Mouse (Mus musculus) E14TG2a.4 (cell line): ENCODE data around the gene Palm3.

Source experiments
- H3K27me3 ChIP-seq: 2 replicates; pipeline ENCODE4 v1.6.1; 2014; ENCODE audit warnings: low read length, control low read depth; ENCODE audit not compliant: insufficient read depth
- H3K36me3 ChIP-seq: 2 replicates; pipeline ENCODE4 v1.6.1; 2014; ENCODE audit warnings: low read length, control low read depth; ENCODE audit not compliant: insufficient read depth
- H3K4me1 ChIP-seq: replicated peaks from 2 replicates; pipeline ENCODE4 v1.6.1; 2014; ENCODE audit warnings: low read depth, low read length, control low read depth
- H3K4me3 ChIP-seq: replicated peaks from 2 replicates; pipeline ENCODE4 v1.5.1; 2014; ENCODE audit warnings: mild to moderate bottlenecking, low read length
- H3K9me3 ChIP-seq: 2 replicates; pipeline ENCODE4 v1.6.1; 2014; ENCODE audit warnings: low read length, control low read depth
- CTCF ChIP-seq: conservative IDR thresholded peaks from 2 replicates; pipeline ENCODE4 v1.5.1; 2014; ENCODE audit warnings: low read length
- NANOG ChIP-seq: IDR thresholded peaks from 2 replicates; pipeline ENCODE4 v1.6.1; 2014; ENCODE audit warnings: borderline replicate concordance, low read length, mixed read lengths
- POU5F1 ChIP-seq: IDR thresholded peaks from 2 replicates; pipeline ENCODE4 v1.6.1; 2014; ENCODE audit warnings: low read length, borderline replicate concordance

The Palm3 gene

DNA sequence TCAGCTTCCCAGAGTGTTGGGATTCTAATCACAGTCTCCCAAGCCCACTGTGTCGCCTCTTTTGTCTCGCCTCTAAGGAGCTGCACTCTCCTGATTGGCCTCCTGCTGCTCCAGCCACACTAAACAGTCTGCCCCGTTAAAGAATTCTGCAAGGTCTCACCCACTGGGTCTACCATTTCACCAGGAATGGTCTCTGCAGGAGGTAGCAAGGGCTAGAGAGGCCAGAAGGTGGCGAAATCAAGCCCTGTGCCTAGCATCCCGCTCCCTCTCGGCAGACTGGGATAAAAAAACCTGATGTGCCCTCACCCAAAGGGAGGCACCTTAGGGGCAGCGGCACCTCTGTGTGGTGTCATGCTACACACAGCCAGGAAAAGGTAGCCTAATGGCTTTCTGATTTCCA, 22.8 kb downstream of the Palm3 start:
- H3K4me1 ChIP-seq = peaks cover 58% of the 10 kb centered on the region
- no peak; the same call in 1 of the 2 replicates for TF ChIP-seq CTCF
- TF ChIP-seq NANOG = no peak
- H3K4me3 ChIP-seq = peak overlapping the region; percentile 73
- H3K9me3 ChIP-seq = no peaks in the 10 kb centered on the region
- peaks cover 58% of the 10 kb centered on the region for H3K27me3 ChIP-seq
- no peaks in the 10 kb centered on the region for H3K36me3 ChIP-seq

GRCm38 (mm10) chr8:84044900-84045299, 23.6 kb downstream of the Palm3 start, which contains the start of gene Rln3:
TSS of gene Rln3 (minus strand) at chr8:84045000.
- Histone ChIP-seq H3K4me3 (peak within 1 kb of the TSS; percentile 73), H3K4me1 (peaks cover 52% of the 10 kb centered on the region), H3K36me3 (no peaks in the 10 kb centered on the region), H3K27me3 (peaks cover 58% of the 10 kb centered on the region), H3K9me3 (no peaks in the 10 kb centered on the region)
- TF ChIP-seq NANOG = no peak
- no peak for TF ChIP-seq POU5F1
- TF ChIP-seq CTCF = no peak

- Histone ChIP-seq H3K36me3 (no peaks in the 10 kb centered on the region), H3K4me1 (peaks cover 41% of the 10 kb centered on the region)
- TF ChIP-seq POU5F1 (no peak), NANOG (no peak), CTCF (peak; percentile 14; the same call in 1 of the 2 replicates)
These were observed 25.2 kb downstream of the Palm3 start for GRCm38 (mm10) chr8:84046505-84046904.

DNA sequence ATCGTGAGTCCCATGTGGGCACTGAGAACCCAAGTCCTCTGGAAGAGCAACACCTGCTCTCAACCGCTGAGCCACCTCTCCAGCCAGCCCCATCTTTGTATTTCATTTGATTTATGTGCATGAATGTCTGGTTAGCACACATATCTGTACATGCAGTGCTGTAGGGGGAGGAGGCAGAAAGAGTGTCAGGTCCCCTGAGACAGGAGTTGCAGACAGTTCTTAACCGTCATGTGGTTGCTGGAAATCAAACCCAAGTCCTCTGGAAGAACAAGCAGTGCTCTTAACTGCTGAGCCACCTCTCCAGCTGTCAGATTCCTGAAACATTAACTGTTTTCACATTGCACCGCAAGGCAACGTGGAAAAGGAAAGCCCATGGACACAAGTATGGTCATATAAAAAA, 26.9 kb downstream of the Palm3 start:
- no peaks in the 10 kb centered on the region for H3K36me3 ChIP-seq
- H3K4me1 ChIP-seq = peaks cover 24% of the 10 kb centered on the region
- peaks cover 34% of the 10 kb centered on the region for H3K27me3 ChIP-seq
- no peak overlapping the region for H3K4me3 ChIP-seq
- H3K9me3 ChIP-seq = no peaks in the 10 kb centered on the region
- TF ChIP-seq NANOG (no peak), POU5F1 (no peak), CTCF (no peak)

More at GRCm38 (mm10) chr8:84046505-84046904, 25.2 kb downstream of the Palm3 start:
- H3K4me3 ChIP-seq = no peak overlapping the region
- no peaks in the 10 kb centered on the region for H3K9me3 ChIP-seq
- peaks cover 51% of the 10 kb centered on the region for H3K27me3 ChIP-seq

DNA sequence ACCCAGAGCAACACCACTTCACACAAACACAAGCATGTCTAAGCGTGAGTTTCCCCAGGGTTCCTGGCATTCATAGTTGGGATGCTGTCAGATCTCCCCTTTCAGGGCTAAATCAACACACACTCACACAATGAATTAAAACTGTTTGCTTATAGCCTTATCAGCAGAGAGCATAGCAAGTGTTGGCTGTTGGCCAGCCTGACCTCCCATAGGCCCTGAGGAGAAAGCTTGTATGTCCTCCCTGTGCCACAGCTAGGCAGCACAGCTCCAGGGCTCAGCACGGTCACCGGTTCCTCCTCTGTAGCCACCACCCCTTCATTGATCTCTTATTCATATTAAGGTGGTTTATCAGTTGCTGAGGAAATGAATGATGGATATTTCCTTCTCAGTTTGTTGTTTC, 31.5 kb downstream of the Palm3 start:
- peaks cover 15% of the 10 kb centered on the region for H3K9me3 ChIP-seq
- no peak overlapping the region for H3K4me3 ChIP-seq
- TF ChIP-seq CTCF = no peak
- no peak for TF ChIP-seq POU5F1
- TF ChIP-seq NANOG = no peak
- peaks cover 9% of the 10 kb centered on the region; the same call in 1 of the 2 replicates for H3K27me3 ChIP-seq
- H3K4me1 ChIP-seq = peaks cover 12% of the 10 kb centered on the region; the same call in 1 of the 2 replicates
- no peaks in the 10 kb centered on the region for H3K36me3 ChIP-seq

DNA sequence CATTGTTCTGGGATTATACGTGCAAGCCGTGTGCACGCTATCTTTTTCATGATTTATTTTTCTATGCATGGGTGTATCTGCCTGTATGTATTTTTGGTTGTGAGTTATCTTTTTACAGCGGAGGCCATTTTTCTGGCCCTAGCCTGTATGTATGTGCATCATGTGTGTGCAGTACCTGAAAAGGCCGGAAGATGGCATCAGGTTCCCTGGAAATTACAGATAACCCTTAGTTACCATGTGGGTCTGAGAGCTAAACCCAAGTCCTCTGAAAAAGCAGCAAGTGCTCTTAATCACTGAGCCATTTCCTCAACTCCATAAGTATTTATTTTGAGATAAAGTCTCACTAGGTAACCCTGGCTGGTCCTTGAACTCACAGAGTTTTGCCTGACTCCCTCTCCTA, 32.0 kb downstream of the Palm3 start:
- Histone ChIP-seq H3K27me3 (0 out of 2 replicates have a peak, but pooled peaks cover 7% of the 10 kb centered on the region), H3K36me3 (no peaks in the 10 kb centered on the region), H3K4me1 (peaks cover 9% of the 10 kb centered on the region; the same call in 1 of the 2 replicates), H3K4me3 (no peak overlapping the region), H3K9me3 (peaks cover 20% of the 10 kb centered on the region)
- no peak for TF ChIP-seq NANOG
- peak; percentile 75 for TF ChIP-seq CTCF
- TF ChIP-seq POU5F1 = no peak

GRCm38 (mm10) chr8:84057827-84058226, 36.6 kb downstream of the Palm3 start:
- 0 out of 2 replicates have a peak overlapping the region, but pooled peaks have one; percentile 13 for H3K4me3 ChIP-seq
- peaks cover 20% of the 10 kb centered on the region for H3K9me3 ChIP-seq
- TF ChIP-seq NANOG (no peak), POU5F1 (no peak), CTCF (no peak)

DNA sequence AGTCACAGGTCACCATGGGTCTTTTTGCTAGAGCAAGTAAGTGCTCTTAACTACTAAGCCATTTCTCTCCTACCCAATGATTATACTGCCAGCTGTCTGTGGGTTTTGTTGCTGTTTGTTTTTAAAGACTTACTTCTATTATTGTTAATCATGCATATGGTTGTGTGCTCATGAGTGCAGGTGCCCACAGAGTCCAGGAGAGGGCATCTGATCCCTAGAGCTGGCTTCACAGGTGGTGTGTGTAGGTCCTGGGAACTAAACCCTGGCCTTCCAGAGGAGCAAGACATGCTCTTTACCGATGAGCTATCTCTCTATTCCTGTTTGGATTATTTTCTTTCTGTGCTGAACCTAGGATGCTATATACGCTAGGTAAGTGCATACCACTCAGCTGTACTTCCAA, 38.0 kb downstream of the Palm3 start:
- TF ChIP-seq CTCF (no peak), NANOG (no peak), POU5F1 (no peak)
- Histone ChIP-seq H3K9me3 (peaks cover 20% of the 10 kb centered on the region), H3K4me1 (peaks cover 10% of the 10 kb centered on the region), H3K27me3 (no peaks in the 10 kb centered on the region), H3K36me3 (no peaks in the 10 kb centered on the region), H3K4me3 (no peak overlapping the region)

More at GRCm38 (mm10) chr8:84057827-84058226, 36.6 kb downstream of the Palm3 start:
- H3K36me3 ChIP-seq = no peaks in the 10 kb centered on the region
- no peaks in the 10 kb centered on the region for H3K27me3 ChIP-seq
- H3K4me1 ChIP-seq = peaks cover 9% of the 10 kb centered on the region; the same call in 1 of the 2 replicates

- Histone ChIP-seq H3K36me3 (no peaks in the 10 kb centered on the region), H3K27me3 (no peaks in the 10 kb centered on the region), H3K4me3 (no peak overlapping the region), H3K4me1 (peaks cover 14% of the 10 kb centered on the region), H3K9me3 (peaks cover 18% of the 10 kb centered on the region)
- TF ChIP-seq POU5F1 = no peak
- no peak for TF ChIP-seq CTCF
- no peak for TF ChIP-seq NANOG
These were observed 39.0 kb downstream of the Palm3 start for GRCm38 (mm10) chr8:84060245-84060644.
